Mouse (Mus musculus): ENCODE data around the gene Ulk1. TPM values are rescaled to one million over a fixed set of nuclear protein-coding genes. Genes with fewer than 3 reads are reported as not detected.
A peak's percentile ranks its signal among the peaks of the same experiment; 100 is the strongest.

The Ulk1 gene
- polyA plus RNA-seq, 1 experiment = 34.6 TPM

DNA sequence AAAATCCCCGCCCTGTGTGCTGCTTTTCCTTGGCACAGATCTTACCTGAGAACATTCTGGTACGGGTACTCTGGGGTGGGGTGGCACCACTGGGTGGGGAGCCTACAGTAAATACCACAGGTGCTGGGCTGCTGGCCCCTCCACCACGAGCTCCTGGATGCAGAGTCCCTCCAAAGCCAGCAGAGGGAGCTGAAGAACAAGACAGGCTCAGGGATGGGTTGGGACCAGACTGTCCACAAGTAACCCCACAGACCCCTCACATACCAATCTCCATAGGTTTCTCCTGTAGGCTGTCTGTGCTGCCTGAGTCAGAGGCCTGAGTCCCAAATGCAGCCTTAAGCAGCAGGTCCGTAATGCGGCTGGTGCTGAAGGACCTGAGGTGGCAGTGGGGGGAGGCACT is 21.2 kb downstream of the Ulk1 start:
- Histone ChIP-seq H3K36me3 (ENCODE audit: control insufficient read depth, insufficient read depth, low read length) (peaks cover 64% of the 10 kb centered on the region), H3K27ac (ENCODE audit: insufficient read depth, low read depth, low read length) (no peak overlapping the region), H3K4me1 (ENCODE audit: control insufficient read depth, insufficient read depth, insufficient read length, low read length) (no peaks in the 10 kb centered on the region), H3K27me3 (ENCODE audit: control insufficient read depth, insufficient read depth, low read length) (no peaks in the 10 kb centered on the region), H3K4me3 (ENCODE audit: low read depth, low read length) (no peak overlapping the region)
- TF ChIP-seq POLR2A (IDR thresholded peaks at IDR 0.05; ENCODE audit: low read depth, low read length) (no peak), CTCF (IDR thresholded peaks at IDR 0.05; ENCODE audit: extremely low read depth, insufficient read length, insufficient replicate concordance, low read depth, low read length) (peak; percentile 62; the same call in 1 of the 2 replicates)
- 49% methylated on average over 5 of the region's 5 CpGs for WGBS

DNA sequence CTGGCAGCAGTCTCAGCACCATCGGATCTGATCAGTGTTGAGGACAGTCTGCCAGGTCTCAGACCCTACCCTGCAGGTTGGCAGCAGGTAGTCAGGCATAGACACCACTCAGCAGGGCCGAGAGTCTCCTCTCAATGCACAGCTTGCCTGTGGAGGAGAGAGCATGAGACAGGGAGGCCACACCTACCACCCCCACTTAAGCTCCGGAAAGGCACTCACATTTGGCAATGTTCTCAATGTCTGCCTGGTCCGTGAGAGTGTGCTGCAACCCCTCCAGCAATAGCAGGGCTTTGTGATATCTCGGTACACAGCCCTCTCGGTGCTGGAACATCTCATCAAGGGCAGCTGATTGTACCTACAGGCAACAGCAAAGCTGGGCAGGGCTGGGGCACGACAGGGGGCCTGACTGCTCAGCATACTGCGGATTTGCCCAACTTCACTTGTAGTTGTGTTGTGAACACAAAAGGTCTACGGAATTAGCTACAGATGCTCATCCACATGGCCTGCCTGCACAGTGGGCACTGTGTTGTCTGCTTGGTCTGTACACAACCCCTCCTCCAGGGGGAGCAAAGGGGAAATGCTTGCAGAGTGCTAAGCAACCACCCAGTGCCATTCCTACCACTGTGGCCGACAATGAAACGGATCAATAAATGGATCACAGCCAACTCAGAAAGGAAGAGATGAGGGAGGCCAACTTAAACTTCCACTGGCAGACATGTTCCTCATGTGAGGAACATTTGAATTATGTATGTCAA is 23.6 kb downstream of the Ulk1 start:
- WGBS = 60% methylated on average over 11 of the region's 11 CpGs
- no peaks in the 10 kb centered on the region for H3K27me3 ChIP-seq (ENCODE audit: control insufficient read depth, insufficient read depth, low read length)
- peaks cover 43% of the 10 kb centered on the region for H3K36me3 ChIP-seq (ENCODE audit: control insufficient read depth, insufficient read depth, low read length)
- TF ChIP-seq CTCF (IDR thresholded peaks at IDR 0.05; ENCODE audit: extremely low read depth, insufficient read length, insufficient replicate concordance, low read depth, low read length) (no peak), POLR2A (IDR thresholded peaks at IDR 0.05; ENCODE audit: low read depth, low read length) (no peak)
- H3K4me1 ChIP-seq (ENCODE audit: control insufficient read depth, insufficient read depth, insufficient read length, low read length) = no peaks in the 10 kb centered on the region
- no peak overlapping the region for H3K27ac ChIP-seq (ENCODE audit: insufficient read depth, low read depth, low read length)
- no peak overlapping the region for H3K4me3 ChIP-seq (ENCODE audit: low read depth, low read length)

DNA sequence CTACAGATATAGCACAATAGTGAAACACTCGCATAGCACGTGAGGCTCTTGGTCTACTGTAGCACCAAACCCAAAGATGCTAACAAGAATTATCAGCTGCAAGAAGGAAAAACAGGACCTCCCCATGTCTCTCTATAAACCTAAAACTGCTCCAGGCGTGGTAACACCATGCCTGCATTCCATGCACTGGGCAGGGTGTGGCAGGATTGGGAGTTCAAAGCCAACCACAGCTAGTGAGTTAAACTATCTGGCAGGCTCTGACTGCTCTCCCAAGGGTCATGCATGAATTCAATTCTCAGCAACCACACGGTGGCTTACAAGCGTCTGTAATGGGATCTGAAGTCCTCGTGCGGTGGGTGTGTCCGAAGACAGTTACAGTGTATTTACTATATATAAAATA is 26.7 kb downstream of the Ulk1 start:
- no peak for TF ChIP-seq POLR2A (IDR thresholded peaks at IDR 0.05; ENCODE audit: low read depth, low read length)
- TF ChIP-seq CTCF (IDR thresholded peaks at IDR 0.05; ENCODE audit: extremely low read depth, insufficient read length, insufficient replicate concordance, low read depth, low read length) = no peak
- Histone ChIP-seq H3K4me3 (ENCODE audit: low read depth, low read length) (no peak overlapping the region), H3K27me3 (ENCODE audit: control insufficient read depth, insufficient read depth, low read length) (no peaks in the 10 kb centered on the region), H3K36me3 (ENCODE audit: control insufficient read depth, insufficient read depth, low read length) (peaks cover 19% of the 10 kb centered on the region), H3K4me1 (ENCODE audit: control insufficient read depth, insufficient read depth, insufficient read length, low read length) (peaks cover 2% of the 10 kb centered on the region), H3K27ac (ENCODE audit: insufficient read depth, low read depth, low read length) (no peak overlapping the region)
- 66% methylated on average over 8 of the region's 8 CpGs for WGBS

DNA sequence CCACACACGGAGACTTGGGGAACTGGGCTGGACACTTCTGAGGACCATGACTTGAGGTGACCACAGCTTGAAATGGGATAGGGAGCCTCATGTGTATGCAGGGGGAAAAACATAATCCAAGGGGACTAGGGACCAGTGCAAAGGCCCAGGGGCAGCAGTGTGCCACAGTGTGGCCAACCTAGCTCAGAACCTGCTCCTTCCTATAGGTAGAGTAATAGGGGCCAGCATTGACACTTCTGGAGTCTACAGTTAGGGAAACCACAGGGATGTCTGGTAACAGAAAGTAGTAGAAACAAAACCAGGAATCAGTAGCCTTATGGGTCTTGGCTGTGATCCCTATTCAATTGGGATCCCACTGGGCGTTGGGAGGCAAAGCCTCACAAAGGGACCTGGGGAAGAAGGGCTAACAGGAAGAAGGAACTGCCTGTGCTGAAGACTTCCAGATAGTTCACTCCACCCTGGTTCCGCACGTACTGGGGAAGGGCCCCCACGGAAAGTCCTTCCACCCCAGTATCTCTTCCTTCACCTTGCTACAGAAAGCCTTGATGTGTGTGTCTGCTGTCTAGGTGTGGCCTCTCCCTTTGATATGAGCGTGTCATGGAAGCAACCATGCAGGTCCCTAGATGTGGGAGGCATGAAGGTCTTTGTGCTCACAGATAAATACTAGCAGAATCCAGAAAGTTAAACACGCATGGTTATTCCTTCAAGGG is 28.2 kb downstream of the Ulk1 start:
- H3K36me3 ChIP-seq (ENCODE audit: control insufficient read depth, insufficient read depth, low read length) = peaks cover 10% of the 10 kb centered on the region; the same call in 1 of the 2 replicates
- no peak overlapping the region for H3K27ac ChIP-seq (ENCODE audit: insufficient read depth, low read depth, low read length)
- peaks cover 2% of the 10 kb centered on the region for H3K4me1 ChIP-seq (ENCODE audit: control insufficient read depth, insufficient read depth, insufficient read length, low read length)
- 73% methylated on average over 7 of the region's 7 CpGs for WGBS
- no peaks in the 10 kb centered on the region for H3K27me3 ChIP-seq (ENCODE audit: control insufficient read depth, insufficient read depth, low read length)
- H3K4me3 ChIP-seq (ENCODE audit: low read depth, low read length) = no peak overlapping the region
- TF ChIP-seq POLR2A (IDR thresholded peaks at IDR 0.05; ENCODE audit: low read depth, low read length) = no peak

DNA sequence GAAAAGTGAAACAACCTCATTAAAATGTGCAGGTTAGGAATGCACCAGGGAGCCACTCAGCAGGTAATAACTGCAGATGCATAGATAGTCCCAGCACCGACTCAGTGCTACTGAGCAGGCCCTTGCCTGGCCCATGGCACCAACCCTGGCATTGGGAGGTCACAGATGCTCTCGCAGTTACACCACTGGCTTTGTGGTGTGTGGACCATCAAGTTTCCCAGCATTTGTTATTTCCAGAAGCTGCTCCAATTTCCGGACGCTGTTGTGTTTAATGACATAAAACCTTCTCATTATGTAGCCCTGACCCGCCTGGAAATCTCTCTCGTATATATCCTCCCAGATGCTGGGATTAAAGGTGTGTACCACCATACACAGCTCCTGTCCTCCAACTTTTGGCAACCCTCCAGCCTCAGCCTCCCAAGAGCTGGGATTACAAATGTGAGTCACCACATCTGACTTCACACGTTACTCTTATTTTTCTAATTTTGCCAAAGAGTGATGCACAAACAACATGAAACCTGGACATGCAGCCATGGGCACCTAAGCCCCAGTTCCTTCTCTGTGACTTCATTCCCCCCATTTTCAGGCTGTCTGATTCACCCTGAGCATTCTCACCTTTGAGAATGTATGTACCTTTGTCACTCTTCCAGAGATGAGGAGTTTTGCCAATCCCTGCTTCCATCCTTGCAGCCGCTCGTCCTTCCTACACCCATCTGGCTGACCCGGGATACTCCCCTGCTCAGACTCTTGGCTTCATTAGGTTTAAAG is 29.0 kb downstream of the Ulk1 start:
- 47% methylated on average over 10 of the region's 10 CpGs for WGBS
- Histone ChIP-seq H3K27ac (ENCODE audit: insufficient read depth, low read depth, low read length) (no peak overlapping the region), H3K4me3 (ENCODE audit: low read depth, low read length) (peak overlapping the region; percentile 82), H3K27me3 (ENCODE audit: control insufficient read depth, insufficient read depth, low read length) (no peaks in the 10 kb centered on the region), H3K4me1 (ENCODE audit: control insufficient read depth, insufficient read depth, insufficient read length, low read length) (peaks cover 2% of the 10 kb centered on the region), H3K36me3 (ENCODE audit: control insufficient read depth, insufficient read depth, low read length) (peaks cover 12% of the 10 kb centered on the region)
- TF ChIP-seq CTCF (IDR thresholded peaks at IDR 0.05; ENCODE audit: extremely low read depth, insufficient read length, insufficient replicate concordance, low read depth, low read length) = no peak
- TF ChIP-seq POLR2A (IDR thresholded peaks at IDR 0.05; ENCODE audit: low read depth, low read length) = no peak

DNA sequence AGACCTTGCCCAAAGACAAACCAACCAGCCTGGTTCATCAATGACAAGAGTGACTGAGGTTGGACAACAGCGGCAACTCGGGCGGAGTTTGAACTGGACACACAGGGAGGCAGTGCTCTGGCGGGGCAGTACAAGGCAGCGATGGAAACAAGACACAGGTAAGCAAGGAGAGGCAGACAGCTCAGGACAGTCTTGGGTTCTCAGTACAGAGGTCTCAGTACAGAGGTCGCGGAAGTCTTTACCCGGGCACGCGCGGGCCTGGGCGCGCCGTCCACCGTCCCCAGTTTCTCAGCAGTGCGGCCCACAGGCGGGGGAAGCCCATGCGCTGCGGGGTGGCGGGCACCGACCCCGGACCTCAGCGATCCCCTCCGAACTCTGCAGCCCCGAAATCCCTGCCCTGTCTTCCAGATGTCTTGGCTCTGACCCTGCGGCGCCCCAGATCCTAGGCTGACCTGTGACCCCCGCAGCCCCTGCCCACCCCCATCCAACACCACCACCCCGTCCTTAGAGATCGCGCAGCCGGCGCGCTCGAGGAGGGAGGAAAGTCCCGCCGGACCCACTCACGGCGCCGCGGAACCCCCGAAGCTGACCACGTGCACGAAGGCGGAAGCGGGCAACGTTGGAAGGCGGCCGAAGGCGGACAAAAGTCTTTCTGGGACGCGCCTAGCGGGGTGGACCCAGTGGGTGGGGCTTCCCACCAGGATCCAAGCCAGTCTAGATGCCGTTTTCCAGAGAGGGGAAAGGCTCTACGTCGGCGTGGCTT is 29.7 kb downstream of the Ulk1 start, which contains the start of gene Pus1:
Gene Pus1, minus strand, starts transcription at position 662 of the 763 bp plus-strand sequence.
- H3K27me3 ChIP-seq (ENCODE audit: control insufficient read depth, insufficient read depth, low read length) = no peaks in the 10 kb centered on the region
- peaks cover 8% of the 10 kb centered on the region for H3K36me3 ChIP-seq (ENCODE audit: control insufficient read depth, insufficient read depth, low read length)
- peak within 1 kb of the TSS; percentile 34; the same call in 1 of the 2 replicates for H3K27ac ChIP-seq (ENCODE audit: insufficient read depth, low read depth, low read length)
- TF ChIP-seq POLR2A (IDR thresholded peaks at IDR 0.05; ENCODE audit: low read depth, low read length) = 0 out of 2 replicates have a peak, but pooled peaks have one; percentile 14
- TF ChIP-seq CTCF (IDR thresholded peaks at IDR 0.05; ENCODE audit: extremely low read depth, insufficient read length, insufficient replicate concordance, low read depth, low read length) = no peak
- peak within 1 kb of the TSS; percentile 82 for H3K4me3 ChIP-seq (ENCODE audit: low read depth, low read length)
- H3K4me1 ChIP-seq (ENCODE audit: control insufficient read depth, insufficient read depth, insufficient read length, low read length) = peaks cover 2% of the 10 kb centered on the region
- under 1% methylated on average over 57 of the region's 57 CpGs for WGBS

Data from small intestine, adult 2 months (tissue).